Mouse (Mus musculus): ENCODE measurements around the gene Unc45a.
A peak's percentile ranks its signal among the peaks of the same experiment; 100 is the strongest.

Gene Unc45a

GRCm38 (mm10) chr7:80324043-80324815 lies 16.6 kb downstream of the Unc45a start, which contains the start of gene Rccd1:
TSS of gene Rccd1 (minus strand) at chr7:80324454.
- DNase-seq, result peak; percentile 96

- no peak for DNase-seq
Measured at GRCm38 (mm10) chr7:80323336-80323735, 17.5 kb downstream of the Unc45a start.

GRCm38 (mm10) chr7:80319846-80320496 lies 20.8 kb downstream of the Unc45a start:
- no peak for DNase-seq

- no peak for DNase-seq
Measured at GRCm38 (mm10) chr7:80318670-80319069, 22.1 kb downstream of the Unc45a start.

DNA sequence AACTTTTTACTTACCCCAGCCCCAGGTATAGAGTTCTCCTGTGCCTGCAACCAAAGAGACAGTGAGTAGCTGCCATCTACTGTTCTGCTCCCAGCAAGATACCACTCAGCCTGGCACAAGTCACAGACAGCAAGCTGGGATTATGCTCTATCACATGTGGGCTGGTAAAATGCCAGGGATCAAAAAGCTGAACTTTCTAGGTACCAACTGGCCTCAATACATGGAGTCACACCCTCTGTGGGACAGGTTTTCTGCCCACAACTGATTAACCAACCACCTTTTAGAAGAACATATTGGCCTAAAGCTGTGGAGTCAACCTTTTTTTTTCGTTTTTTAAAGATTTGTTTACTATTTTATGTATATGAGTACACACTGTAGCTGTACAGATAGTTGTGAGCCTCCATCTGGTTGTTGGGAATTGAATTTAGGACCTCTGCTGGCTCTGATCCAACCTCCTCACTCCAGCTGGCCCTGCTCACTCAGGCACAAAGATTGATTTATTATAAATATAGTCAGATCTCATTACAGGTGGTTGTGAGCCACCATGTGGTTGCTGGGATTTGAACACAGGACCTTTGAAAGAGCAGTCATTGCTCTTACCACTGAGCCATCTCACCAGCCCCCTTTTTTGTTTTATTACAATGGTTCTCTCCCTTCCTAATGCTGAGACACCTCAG lies 23.2 kb downstream of the Unc45a start:
- DNase-seq, result no peak

GRCm38 (mm10) chr7:80315733-80316132 lies 25.1 kb downstream of the Unc45a start:
- DNase-seq, result no peak

DNA sequence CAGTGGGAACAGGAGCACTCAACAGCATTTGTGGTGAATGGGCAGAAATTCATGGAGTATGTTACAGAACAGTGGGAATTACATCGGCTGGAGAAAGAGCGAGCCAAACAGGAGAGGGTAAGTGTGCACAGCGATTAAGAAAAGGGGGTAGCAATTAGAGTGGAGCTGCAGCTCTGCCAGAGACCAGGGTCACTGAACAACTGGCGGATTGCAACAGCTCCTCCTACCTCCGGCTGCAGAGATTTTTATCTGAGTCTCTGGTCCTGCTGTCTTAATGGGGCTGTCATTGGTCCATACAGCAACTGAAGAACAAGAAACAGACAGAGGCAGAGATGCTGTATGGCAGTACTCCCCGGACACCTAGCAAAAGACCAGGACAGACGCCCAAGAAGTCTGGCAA lies 30.0 kb downstream of the Unc45a start:
- DNase-seq, result no peak

DNA sequence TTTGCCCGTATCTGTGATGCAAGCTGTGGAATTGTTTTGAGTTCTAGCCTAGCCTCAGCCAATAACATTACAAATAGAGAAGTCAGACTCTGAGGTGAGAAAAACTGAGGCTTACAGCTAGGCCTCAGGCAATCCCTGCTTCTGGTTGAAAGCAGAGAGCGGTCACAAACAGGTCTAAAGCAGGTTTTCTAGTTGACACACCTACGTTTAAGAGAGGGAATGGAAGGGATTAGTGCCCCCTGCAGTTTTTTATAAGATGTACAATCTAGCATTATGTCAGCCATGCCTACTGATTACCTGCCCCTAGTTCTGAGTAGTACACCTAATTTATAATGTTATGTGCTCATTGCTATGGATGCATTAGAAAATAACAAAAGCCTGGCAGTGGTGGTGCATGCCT lies 33.0 kb downstream of the Unc45a start:
- no peak for DNase-seq

DNA sequence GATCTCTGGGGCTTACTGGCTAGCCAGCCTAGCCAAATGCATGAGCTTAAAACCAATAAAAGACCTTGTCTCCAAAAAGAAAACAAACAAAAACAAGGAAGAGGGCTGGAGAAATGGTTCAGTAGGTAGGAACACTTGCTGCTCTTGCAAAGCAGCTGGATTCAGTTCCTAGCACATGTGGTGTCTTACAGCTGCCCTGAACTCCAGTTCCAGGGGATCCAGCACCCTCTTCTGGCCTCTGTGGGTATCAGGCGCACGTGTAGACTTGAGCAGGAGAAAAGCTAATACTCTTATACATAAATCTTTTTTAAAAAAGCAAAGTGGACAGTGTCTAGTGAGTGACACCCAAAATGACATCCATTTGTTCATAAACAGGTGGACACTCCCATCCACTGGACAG lies 39.3 kb downstream of the Unc45a start:
- no peak for DNase-seq

GRCm38 (mm10) chr7:80299568-80299967 lies 41.2 kb downstream of the Unc45a start:
- no peak for DNase-seq

GRCm38 (mm10) chr7:80298754-80299153 lies 42.1 kb downstream of the Unc45a start:
- DNase-seq, result no peak

- no peak for DNase-seq
Measured at GRCm38 (mm10) chr7:80297041-80297440, 43.8 kb downstream of the Unc45a start.

DNA sequence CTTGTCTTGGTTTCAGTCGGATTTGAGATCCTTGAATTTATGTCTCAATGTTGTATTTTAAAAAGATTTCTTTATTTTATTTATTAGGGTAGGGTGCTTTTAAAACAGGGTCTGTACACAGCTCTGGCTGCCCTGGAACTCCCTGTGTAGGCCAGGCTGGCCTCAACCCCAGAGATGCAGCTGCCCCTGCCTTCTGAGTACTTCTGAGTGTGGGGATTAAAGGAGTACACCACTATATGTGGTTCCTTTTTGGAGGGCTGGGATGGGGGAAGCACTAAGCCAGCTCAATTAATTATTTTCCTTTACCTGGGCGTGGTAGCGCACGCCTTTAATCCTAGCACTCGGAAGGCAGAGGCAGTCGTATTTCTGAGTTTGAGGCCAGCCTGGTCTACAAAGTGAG lies 44.3 kb downstream of the Unc45a start:
- DNase-seq, result no peak

- no peak for DNase-seq
Measured at GRCm38 (mm10) chr7:80294764-80295648, 45.8 kb downstream of the Unc45a start.

DNA sequence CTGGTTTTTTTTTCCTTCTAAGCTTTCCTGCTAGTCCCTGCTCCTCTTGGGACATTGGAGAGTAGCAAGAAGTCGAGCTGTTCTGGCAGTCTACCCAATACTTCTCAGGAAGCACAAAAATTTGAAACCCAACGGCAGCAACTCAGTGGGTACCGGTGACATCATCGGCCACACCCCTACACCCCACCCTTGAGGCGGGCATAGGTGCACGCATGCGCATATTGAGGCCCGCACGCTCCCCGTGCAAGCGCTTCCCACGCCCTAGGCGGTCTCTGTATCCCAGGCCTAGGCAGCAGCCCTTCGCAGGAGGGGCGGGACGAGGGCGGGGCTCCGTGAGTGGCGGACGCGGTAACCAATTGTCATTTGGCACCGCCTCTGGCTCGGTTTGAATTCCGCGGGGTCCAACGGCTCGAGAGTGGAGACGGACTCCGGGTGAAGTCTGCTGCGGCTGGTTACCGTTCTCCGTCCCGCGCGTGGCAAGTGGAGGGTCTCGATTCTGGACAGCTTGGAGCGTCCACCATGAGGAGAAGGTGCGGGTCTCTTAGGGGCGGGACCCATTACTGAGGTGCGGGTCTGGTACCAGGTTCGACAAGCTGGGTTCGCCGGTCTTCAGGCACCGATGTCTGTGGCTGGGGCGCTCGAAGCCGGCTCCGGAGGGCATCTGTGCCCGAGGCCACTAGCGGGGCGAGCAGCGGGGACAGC lies 46.6 kb downstream of the Unc45a start, which contains the start of gene Prc1:
Gene Prc1 (plus strand): TSS at position 389 of the 702 bp plus-strand sequence.
- peak; percentile 99 for DNase-seq

- no peak for DNase-seq
Measured at GRCm38 (mm10) chr7:80287736-80288135, 53.1 kb downstream of the Unc45a start.

- no peak for DNase-seq
Measured at GRCm38 (mm10) chr7:80285725-80286124, 55.1 kb downstream of the Unc45a start.

- DNase-seq, result no peak
Measured at GRCm38 (mm10) chr7:80284391-80284790, 56.4 kb downstream of the Unc45a start.

DNA sequence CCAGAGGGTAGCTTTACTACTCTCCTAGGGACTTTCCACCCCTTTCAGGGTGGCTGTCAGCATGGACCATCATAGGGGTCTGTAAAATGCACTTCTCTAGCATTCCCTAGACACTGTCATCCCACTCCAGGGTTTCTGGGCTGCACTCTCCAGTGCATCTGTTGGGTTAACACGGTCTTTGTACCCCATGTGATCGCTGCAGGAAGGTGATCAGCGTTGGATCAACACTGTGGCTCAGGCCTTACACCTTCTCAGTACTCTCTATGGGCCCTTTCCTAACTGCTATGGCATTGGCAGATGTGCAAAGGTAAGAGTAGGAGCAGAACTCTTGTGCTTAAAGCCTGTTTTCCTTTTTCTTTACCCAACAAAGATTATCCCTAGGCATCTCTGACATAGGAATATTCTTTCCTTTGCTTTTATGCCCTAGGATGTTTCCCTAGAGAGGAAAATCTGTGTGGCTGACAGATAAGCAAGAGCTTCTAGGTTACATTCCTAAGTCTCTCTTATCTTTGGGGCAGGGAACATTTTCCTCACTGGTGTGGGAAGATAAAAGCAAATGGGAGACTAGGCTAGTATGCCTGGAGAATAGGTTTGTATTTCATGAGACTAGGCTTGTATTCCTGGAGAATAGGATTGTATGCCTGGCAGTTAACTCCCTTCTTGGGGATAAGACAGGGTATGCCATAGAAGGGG lies 57.4 kb downstream of the Unc45a start:
- no peak for DNase-seq

GRCm38 (mm10) chr7:80281646-80282045 lies 59.2 kb downstream of the Unc45a start:
- DNase-seq, result no peak

GRCm38 (mm10) chr7:80280998-80281397 lies 59.8 kb downstream of the Unc45a start:
- DNase-seq, result no peak
